Mouse (Mus musculus): ENCODE data around the gene Galr3.
A peak's percentile ranks its signal among the peaks of the same experiment; 100 is the strongest.

The Galr3 gene

GRCm38 (mm10) chr15:79057850-79058249 lies 16.2 kb downstream of the Galr3 start:
- no peak for DNase-seq (ENCODE audit: low spot score)

DNA sequence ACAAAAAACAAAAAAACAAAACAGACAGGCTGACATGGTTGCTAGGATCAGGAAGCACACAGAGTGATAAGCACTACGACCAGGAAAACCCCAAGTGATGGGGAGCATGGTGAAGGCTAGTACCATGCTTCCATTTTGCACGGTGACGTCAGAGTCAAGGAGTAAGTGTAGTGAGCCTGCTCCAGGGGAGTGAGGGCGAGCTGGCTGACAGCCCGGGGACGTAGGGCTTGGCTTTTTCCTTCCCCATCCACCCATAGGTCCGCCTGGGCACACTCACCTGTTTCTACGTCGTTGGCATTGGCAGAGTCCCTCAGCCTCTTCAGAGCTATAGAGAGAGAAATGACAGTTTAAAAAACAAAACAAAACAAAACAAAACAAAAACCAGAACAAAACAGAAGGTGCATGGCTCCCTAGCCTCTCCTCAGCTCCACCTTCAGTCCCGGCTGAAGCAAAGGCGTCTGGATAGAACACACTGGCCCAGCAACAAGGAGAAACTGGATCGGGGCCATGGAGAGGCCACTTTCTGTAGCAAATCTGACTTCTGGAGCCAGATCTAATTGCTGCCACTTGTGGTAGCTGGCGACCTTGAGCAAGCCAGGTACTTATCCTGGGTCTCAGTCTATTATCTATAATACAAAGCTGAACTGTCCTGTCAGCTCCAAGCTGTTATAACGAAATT lies 19.3 kb downstream of the Galr3 start:
- no peak for DNase-seq (ENCODE audit: low spot score)

DNA sequence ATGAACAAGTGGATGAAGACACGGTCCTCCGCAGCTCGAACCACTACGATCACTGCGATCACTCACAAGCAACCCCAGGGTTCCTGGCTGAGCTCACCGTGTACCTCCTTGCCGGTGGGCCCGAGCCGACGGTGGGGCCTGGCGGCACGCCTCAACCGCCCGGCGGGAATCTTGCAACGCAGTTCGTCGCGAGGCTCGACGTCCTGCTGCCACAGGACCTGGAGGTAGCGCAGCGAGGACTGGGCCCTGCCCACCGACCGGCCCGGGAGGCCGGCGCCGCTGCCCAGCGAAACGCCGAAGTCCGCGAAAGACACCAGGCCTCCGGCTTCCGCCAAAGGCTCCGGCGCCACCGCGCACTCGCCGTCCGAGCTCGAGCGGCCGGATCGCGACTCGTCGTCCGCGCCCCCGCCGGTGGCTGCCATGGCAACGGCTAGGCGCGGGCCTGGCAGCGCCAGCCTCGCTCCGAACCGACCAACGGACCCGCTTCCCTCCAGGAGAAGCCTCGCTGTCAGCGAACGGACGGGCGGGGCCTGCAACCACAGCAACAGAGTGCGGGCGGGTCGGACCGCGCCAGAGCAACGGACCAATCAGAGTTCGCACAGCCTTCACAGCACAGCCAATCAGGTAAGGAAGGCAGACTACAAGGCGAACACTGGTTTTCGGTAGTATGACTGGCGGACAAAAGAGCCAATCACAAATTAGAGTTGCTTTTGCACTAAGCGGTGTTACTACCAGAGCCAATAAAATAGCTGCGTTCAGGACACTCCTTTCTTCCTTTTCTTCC lies 20.9 kb downstream of the Galr3 start, which contains the start of gene Ankrd54:
Gene Ankrd54 (minus strand): TSS at position 518 of the 784 bp plus-strand sequence.
- peak; percentile 96 for DNase-seq (ENCODE audit: low spot score)

GRCm38 (mm10) chr15:79063160-79063740 lies 21.6 kb downstream of the Galr3 start:
- DNase-seq (ENCODE audit: low spot score), result peak; percentile 36

- DNase-seq (ENCODE audit: low spot score), result peak; percentile 50
Observed at GRCm38 (mm10) chr15:79065086-79065770, 23.5 kb downstream of the Galr3 start.

GRCm38 (mm10) chr15:79066276-79066675 lies 24.6 kb downstream of the Galr3 start:
- no peak for DNase-seq (ENCODE audit: low spot score)

- DNase-seq (ENCODE audit: low spot score), result no peak
Observed at GRCm38 (mm10) chr15:79067631-79068030, 25.9 kb downstream of the Galr3 start.

DNA sequence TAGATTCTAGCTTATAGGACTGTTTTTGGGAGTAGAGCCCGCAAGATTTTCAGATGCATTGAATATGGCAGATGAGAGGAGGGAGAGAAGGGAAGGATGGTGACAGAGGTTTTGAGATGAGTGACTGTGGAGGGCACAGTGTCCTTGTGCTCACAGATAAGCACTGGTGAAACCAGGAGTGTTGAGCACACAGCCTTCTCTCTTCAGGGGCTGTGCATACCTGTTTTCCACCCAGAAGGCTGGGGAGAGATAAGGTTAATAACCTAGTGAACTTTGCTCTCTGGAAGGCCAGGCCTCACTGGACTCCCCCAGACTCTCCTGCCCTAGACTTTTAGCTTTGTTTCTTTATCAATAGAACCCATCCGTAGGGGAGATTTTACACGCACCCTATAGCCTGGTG lies 26.7 kb downstream of the Galr3 start:
- DNase-seq (ENCODE audit: low spot score), result no peak

DNA sequence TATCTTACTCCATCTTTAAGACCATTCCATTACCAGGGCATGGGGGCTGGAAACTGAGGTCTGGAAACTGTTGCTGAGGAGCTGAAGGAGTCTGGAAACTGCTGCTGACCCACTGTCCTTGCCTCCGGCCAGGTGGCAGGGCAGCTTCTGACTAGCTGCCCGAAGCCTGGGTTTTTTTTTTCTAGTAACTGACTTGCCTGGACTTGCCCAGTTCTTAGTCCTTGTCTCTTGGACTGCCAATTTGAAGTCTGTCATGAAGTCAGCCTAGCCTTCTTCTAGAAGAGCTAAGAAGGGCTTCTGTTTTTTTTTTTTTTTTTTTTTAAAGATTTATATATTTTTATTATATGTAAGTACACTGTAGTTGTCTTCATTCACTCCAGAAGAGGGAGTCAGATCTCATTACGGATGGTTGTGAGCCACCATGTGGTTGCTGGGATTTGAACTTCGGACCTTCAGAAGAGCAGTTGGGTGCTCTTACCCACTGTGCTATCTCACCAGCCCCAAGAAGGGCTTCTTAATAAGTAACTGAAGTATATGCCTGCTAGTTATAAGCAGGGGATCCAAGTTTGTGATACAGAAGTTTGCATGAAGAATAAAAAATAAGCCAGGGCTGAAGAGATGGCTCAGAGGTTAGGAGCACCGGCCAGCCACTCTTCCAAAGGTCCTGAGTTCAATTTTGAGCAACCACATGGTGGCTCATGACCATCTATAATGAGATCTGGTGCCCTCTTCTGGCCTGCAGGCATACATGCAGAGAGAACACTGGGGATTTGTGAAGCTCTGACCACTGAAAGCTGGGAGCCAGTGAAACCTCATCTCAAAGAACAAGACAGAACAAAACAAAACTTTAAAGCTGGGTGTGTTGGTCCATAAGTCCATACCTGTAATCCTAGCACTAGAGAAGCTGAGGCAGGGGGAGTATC lies 29.7 kb downstream of the Galr3 start:
- DNase-seq (ENCODE audit: low spot score), result no peak

GRCm38 (mm10) chr15:79073752-79074151 lies 32.1 kb downstream of the Galr3 start:
- no peak for DNase-seq (ENCODE audit: low spot score)

DNA sequence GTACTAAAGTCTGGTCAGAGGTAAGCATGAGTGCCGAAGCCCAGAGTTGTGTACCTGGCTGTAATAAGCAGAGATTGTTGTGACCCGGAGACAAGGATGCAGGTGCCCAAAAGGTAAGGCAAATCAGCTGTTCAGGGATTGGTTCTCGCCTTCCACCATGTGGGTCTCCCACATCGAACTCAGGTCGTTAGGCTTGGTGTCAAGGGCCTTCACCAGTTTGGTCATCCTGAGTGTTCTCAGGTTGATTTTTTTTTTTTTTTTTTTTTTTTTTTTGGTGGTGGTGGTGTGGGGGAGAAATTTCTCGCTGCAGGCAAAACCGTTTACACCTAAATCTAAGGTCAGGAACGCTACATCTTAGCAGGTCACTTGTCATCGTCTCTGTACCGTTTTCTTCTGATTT lies 32.8 kb downstream of the Galr3 start:
- DNase-seq (ENCODE audit: low spot score), result no peak

DNA sequence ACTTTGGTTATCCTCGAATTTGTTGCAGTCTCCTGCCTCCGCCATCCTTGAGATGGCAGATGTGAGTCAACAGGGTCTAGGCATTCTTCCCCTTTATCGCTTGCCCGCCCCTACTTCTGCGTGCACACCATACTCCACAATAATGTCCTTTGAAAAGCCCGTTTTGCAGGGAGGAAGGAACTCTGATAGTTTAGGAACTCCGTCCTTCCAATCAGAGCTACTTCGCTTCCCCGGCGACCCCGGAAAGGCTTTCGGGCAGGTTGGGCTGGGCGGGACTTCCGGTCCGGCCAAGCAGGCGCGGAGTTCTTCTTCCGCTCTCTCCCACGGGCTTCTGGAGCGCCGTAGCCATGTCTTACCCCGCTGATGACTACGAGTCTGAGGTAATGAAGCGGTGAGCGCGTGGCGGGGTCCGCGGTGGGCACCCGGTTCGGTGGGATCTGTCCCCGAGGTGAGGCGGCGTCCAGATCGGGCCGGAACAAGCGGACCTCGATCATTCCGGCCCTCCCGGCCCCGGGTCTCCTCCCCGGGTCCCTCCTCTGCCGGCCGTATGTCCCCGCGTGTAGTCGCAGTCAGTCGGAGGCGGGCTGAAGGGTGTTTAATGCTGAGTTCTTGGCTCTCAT lies 33.3 kb downstream of the Galr3 start, which contains the start of gene Eif3l:
Gene Eif3l (plus strand): TSS at position 267 of the 620 bp plus-strand sequence.
- peak; percentile 87 for DNase-seq (ENCODE audit: low spot score)

- DNase-seq (ENCODE audit: low spot score), result no peak
Observed at GRCm38 (mm10) chr15:79075658-79076365, 34.1 kb downstream of the Galr3 start.

- no peak for DNase-seq (ENCODE audit: low spot score)
Observed at GRCm38 (mm10) chr15:79079567-79079966, 37.9 kb downstream of the Galr3 start.

DNA sequence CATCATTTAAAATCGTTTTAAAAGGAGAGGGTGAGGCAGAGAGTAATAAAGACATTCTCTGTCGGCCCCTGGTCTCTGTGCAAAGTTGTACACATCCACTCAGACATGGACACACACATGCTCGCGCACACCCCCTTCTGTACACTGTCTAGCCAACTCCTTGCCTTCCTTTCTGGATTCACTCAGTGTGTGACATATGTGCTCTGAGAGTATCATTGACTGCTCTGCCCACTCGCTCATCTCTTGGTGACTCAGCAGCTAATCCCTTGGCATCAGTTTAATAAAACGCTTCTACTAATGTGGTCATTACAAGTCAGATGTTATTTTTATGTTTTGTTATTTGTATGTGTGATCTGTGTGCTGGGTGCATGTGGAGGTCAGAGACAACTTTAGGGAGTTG lies 50.6 kb downstream of the Galr3 start:
- no peak for DNase-seq (ENCODE audit: low spot score)

All from testis, postnatal 10 days (tissue).